Mouse (Mus musculus) liver, embryonic 14.5 days (tissue): ENCODE data around the gene Chn2. TPM values are rescaled to one million over a fixed set of nuclear protein-coding genes. Genes with fewer than 3 reads are reported as not detected.

ENCODE experiments used
- ATAC-seq: fragments of 200-750 bp; cut with Nextera tagmentation; 2 replicates; pipeline ENCODE4 v1.8.0; 2017; ENCODE audit warnings: moderate number of reproducible peaks, mild to moderate bottlenecking, moderate library complexity; ENCODE audit not compliant: insufficient read depth
- DNase-seq, 3 experiments: peaks; one replicate each; pipeline ENCODE4 v3.0.0-alpha.2; 2012 to 2013; ENCODE audit warnings: low read depth in 3 of 3, low spot score in 3 of 3
- H3K27ac ChIP-seq: fragments of 300-500 bp; sonication (generic); 2 replicates; pipeline ENCODE4 v1.5.1; 2014; ENCODE audit warnings: moderate library complexity, mild to moderate bottlenecking, control low read depth, inconsistent platforms
- H3K27me3 ChIP-seq: fragments of 300-500 bp; sonication (generic); 2 replicates; pipeline ENCODE4 v1.6.1; 2014; ENCODE audit warnings: mild to moderate bottlenecking, low read length, moderate library complexity; ENCODE audit not compliant: control insufficient read depth, insufficient read depth
- H3K36me3 ChIP-seq: fragments of 300-500 bp; sonication (generic); replicated peaks from 2 replicates; pipeline ENCODE4 v1.6.1; 2014; ENCODE audit warnings: low read depth; ENCODE audit not compliant: control insufficient read depth, insufficient read depth
- H3K4me1 ChIP-seq, 2 experiments: fragments of 200-500 bp in 1 of 2; fragments of 300-500 bp in 1 of 2; sonication (generic) in 1 of 2; replicated peaks; 2 replicates each; pipeline ENCODE4 v1.6.1; 2012 to 2014; ENCODE audit warnings: antibody characterized with exemption in 1 of 2, inconsistent platforms in 1 of 2, low read length in 1 of 2; ENCODE audit not compliant: control insufficient read depth in 2 of 2, insufficient read depth in 2 of 2
- H3K4me2 ChIP-seq: fragments of 300-500 bp; sonication (generic); 2 replicates; pipeline ENCODE4 v1.6.1; 2014; ENCODE audit warnings: low read depth, mild to moderate bottlenecking, control low read depth, moderate library complexity
- H3K4me3 ChIP-seq, 2 experiments: fragments of 200-500 bp in 1 of 2; fragments of 300-500 bp in 1 of 2; sonication (generic) in 1 of 2; 2 replicates each; pipeline ENCODE4 v1.5.1; 2012 to 2014; ENCODE audit warnings: low read depth in 2 of 2, low read length in 2 of 2, mild to moderate bottlenecking in 2 of 2, control low read depth in 1 of 2, inconsistent platforms in 1 of 2, moderate library complexity in 1 of 2; ENCODE audit not compliant: insufficient read depth in 1 of 2
- H3K9ac ChIP-seq: fragments of 300-500 bp; sonication (generic); replicated peaks from 2 replicates; pipeline ENCODE4 v1.6.1; 2014; ENCODE audit warnings: mild to moderate bottlenecking, control low read depth, moderate library complexity
- H3K9me3 ChIP-seq: fragments of 300-500 bp; sonication (generic); 2 replicates; pipeline ENCODE4 v1.6.1; 2016; ENCODE audit warnings: low read length, mixed read lengths; ENCODE audit not compliant: control insufficient read depth
- CTCF ChIP-seq: IDR thresholded peaks from 2 replicates; pipeline ENCODE4 v1.5.1; 2016; ENCODE audit warnings: antibody characterized with exemption, low read depth, control low read depth
- EP300 ChIP-seq: IDR thresholded peaks from 2 replicates; pipeline ENCODE4 v1.6.1; 2016; ENCODE audit warnings: antibody characterized with exemption, low read depth
- WGBS: fragments of 180-500 bp; shearing (Covaris S2); extraction: QIAGEN DNeasy Blood & Tissue Kit; methylation state at CpG from one replicate; pipeline ENCODE4 v1.1.7; 2014; ENCODE audit not compliant: insufficient replicate concordance; 5-methylcytosine and 5-hydroxymethylcytosine counted together
- polyA plus RNA-seq, 2 experiments: library from polyadenylated mRNA; depleted of rRNA in 1 of 2; stranded (reverse) in 1 of 2; unstranded in 1 of 2; fragments of >200 nt; fragmentation: Nextera tagmentation in 1 of 2; extraction: Ambion mirVana in 1 of 2; gene quantifications; 2 replicates each; pipeline versions ENCODE4 v1.2.1 to v1.2.3; 2012 to 2014

The Chn2 gene
- polyA plus RNA-seq, 2 experiments, result 1.7 to 4.3 TPM

DNA sequence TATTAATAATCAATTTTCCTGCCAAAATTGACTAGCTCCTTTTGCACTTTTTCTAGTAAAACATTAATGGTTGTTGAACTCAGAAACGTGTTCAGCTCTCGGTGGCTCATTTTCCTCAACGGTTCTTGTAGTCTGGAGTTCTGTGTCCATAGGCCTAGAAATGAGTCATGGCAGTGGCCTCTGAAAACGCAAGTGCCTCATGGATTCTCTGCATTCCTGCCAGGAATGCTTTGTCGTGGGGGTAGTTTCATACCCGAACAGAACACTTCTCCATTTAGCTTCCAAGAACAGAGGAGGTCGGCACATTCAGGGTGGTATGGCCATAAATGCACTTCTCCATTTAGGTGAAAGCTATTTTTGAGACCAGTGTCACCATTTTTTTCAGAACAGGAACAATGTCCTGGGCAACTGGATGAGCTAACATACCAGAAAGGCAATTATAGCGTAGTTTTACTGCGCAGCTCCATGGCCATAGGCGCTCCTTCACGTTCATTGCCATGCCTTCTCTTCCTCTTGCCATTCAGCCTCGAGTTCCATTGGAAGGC is 244.9 kb downstream of the Chn2 start:
- TF ChIP-seq EP300 (no peak), CTCF (no peak)
- 48% methylated on average over 12 of the region's 12 CpGs for WGBS
- ATAC-seq (no peak), DNase-seq (no peak)
- Histone ChIP-seq H3K36me3 (no peaks in the 10 kb centered on the region), H3K9ac (no peak overlapping the region), H3K9me3 (no peaks in the 10 kb centered on the region), H3K27ac (no peak overlapping the region), H3K27me3 (no peaks in the 10 kb centered on the region), H3K4me3 (no peak overlapping the region), H3K4me1 (peaks cover 0 to 5% of the 10 kb centered on the region in 2 experiments; a peak in 1 of 4 replicates), H3K4me2 (no peak overlapping the region)

DNA sequence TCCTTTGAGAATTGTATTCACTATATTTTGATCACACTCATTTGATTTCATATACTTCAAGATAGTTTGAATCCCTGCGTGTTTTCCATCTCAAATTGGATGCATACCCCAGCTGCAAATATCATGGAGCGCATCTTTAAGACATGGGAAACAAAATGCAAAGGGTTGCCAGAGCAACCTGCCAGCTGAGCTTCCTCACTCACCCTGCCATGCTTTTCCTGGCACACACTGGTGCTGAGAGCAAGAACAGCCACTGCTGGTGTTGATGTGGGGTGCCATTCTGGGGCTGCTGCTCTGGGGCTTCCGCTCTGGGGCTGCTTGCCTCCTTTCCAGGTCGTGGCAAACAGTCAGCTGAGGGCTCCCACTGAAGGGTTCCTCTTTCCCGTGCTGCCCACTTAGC is 247.5 kb downstream of the Chn2 start:
- Histone ChIP-seq H3K9me3 (no peaks in the 10 kb centered on the region), H3K4me3 (no peak overlapping the region), H3K4me2 (no peak overlapping the region), H3K9ac (no peak overlapping the region), H3K27me3 (no peaks in the 10 kb centered on the region), H3K36me3 (no peaks in the 10 kb centered on the region), H3K4me1 (peaks cover 0 to 7% of the 10 kb centered on the region in 2 experiments; a peak in 2 of 4 replicates), H3K27ac (no peak overlapping the region)
- ATAC-seq (no peak), DNase-seq (no peak)
- TF ChIP-seq CTCF (no peak), EP300 (no peak)
- WGBS, result 60% methylated on average over 5 of the region's 5 CpGs

DNA sequence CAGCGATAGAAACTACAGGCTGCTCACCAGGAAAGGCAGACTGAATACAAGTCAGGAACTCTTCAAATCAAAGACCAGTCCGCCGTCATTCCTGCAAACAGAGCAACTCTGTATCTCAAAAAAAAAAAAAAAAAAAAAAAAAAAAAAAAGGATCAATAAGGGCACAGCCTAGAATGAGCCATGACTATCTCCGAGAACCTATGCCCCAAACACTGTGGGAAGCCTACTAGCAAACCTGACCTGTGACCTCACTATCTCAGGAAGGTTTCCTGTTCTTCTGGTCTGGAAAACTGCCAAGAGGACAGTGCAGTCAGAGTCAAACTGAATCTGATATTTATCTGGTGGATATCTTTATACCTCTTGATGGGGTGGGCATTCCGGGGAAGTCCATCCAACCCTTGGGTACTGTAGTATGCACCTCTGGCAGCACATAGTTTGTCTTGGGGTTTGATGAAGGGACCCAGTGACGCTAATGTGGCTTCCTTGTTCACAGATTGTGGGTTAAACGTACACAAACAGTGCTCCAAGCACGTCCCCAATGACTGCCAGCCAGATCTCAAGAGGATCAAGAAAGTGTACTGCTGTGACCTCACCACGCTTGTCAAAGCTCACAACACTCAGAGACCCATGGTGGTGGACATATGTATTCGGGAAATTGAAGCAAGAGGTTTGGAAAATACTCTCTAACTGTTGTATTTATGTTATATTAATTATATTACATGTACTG is 250.6 kb downstream of the Chn2 start:
- H3K36me3 ChIP-seq, result no peaks in the 10 kb centered on the region
- peak; percentile 11 to 26 (median 24) for DNase-seq
- no peaks in the 10 kb centered on the region for H3K27me3 ChIP-seq
- H3K27ac ChIP-seq, result no peak overlapping the region
- 51% methylated on average over 10 of the region's 10 CpGs for WGBS
- H3K4me2 ChIP-seq, result no peak overlapping the region
- no peak overlapping the region for H3K9ac ChIP-seq
- TF ChIP-seq CTCF (no peak), EP300 (no peak)
- H3K4me1 ChIP-seq, result peaks cover 0 to 7% of the 10 kb centered on the region in 2 experiments; a peak in 2 of 4 replicates
- no peaks in the 10 kb centered on the region for H3K9me3 ChIP-seq
- no peak overlapping the region for H3K4me3 ChIP-seq
- peak; percentile 60 for ATAC-seq

DNA sequence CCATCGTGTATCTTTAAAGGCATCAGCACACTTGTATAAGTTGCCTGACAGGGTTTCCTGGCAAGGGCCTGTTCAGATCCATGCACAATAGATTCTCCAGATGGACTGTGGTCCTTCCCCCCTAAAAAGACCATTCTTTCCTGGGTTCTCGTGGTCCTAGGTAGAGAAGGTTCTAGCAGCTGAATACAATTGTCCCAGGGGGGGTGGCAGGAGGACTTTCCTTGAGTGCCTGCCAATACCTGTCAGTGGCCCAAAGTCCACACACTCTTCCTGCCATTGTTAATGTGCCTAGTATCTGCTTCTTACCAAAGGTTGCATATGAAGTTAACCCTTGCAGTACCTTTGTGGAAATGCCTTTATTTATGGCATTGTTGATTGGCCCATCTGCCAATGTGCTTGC is 257.9 kb downstream of the Chn2 start:
- H3K27me3 ChIP-seq, result no peaks in the 10 kb centered on the region
- H3K4me1 ChIP-seq, result no peaks in the 10 kb centered on the region
- TF ChIP-seq CTCF (no peak), EP300 (no peak)
- no peak overlapping the region for H3K27ac ChIP-seq
- no peaks in the 10 kb centered on the region for H3K9me3 ChIP-seq
- H3K9ac ChIP-seq, result no peak overlapping the region
- no peak overlapping the region for H3K4me3 ChIP-seq
- H3K36me3 ChIP-seq, result no peaks in the 10 kb centered on the region
- H3K4me2 ChIP-seq, result no peak overlapping the region
- DNase-seq, result no peak
- ATAC-seq, result no peak
- 37% methylated on average over 2 of the region's 2 CpGs for WGBS

DNA sequence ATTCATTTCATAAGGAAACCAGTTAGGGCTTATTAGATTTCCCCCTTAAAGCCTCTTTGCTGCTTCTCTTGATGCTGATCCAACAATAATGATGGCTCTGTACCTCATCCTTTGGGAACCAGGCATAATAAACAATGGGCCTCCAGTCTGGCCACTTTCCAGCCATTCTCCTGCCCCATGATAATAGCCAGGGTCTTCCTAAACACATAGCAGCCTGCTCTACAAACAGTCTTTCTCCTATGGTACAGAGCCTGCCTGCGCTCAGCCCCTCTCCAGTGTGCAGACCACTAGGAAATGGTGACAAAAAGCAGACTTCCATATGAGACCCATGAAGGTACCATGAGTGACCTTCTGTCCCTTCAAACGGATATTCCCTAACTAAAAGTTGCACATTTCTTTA is 260.1 kb downstream of the Chn2 start:
- H3K4me3 ChIP-seq, result no peak overlapping the region
- ATAC-seq (no peak), DNase-seq (no peak)
- no peaks in the 10 kb centered on the region for H3K9me3 ChIP-seq
- H3K27ac ChIP-seq, result no peak overlapping the region
- WGBS, result 53% methylated on average over 2 of the region's 2 CpGs
- H3K27me3 ChIP-seq, result no peaks in the 10 kb centered on the region
- TF ChIP-seq EP300 (no peak), CTCF (no peak)
- no peak overlapping the region for H3K4me2 ChIP-seq
- no peaks in the 10 kb centered on the region for H3K36me3 ChIP-seq
- no peak overlapping the region for H3K9ac ChIP-seq
- H3K4me1 ChIP-seq, result no peaks in the 10 kb centered on the region
